Mouse (Mus musculus) erythroblast, embryonic 14.5 days (primary cell): ENCODE measurements around the gene Obp2a.
"Not testable (repeated sequence)": the region's sequence is repeated elsewhere in the genome, so short reads cannot be mapped to it uniquely, and the experiment has no call there.

Source experiments
- GATA1 ChIP-seq: IDR thresholded peaks from 2 replicates; pipeline ENCODE4 v1.6.1; 2012; ENCODE audit warnings: low read length, inconsistent platforms, mixed read lengths
- TAL1 ChIP-seq: IDR thresholded peaks from 3 replicates; pipeline ENCODE4 v1.6.1; 2012; ENCODE audit warnings: low read length, inconsistent platforms, mixed read lengths

- not testable (repeated sequence) for TF ChIP-seq TAL1, GATA1
Measured at GRCm38 (mm10) chr2:25709056-25709455, 9.2 kb downstream of the Obp2a start.
